Mouse (Mus musculus): ENCODE results near the gene Arpc3.
"Not testable (repeated sequence)": the region's sequence is repeated elsewhere in the genome, so short reads cannot be mapped to it uniquely, and the experiment has no call there.

Arpc3 gene

DNA sequence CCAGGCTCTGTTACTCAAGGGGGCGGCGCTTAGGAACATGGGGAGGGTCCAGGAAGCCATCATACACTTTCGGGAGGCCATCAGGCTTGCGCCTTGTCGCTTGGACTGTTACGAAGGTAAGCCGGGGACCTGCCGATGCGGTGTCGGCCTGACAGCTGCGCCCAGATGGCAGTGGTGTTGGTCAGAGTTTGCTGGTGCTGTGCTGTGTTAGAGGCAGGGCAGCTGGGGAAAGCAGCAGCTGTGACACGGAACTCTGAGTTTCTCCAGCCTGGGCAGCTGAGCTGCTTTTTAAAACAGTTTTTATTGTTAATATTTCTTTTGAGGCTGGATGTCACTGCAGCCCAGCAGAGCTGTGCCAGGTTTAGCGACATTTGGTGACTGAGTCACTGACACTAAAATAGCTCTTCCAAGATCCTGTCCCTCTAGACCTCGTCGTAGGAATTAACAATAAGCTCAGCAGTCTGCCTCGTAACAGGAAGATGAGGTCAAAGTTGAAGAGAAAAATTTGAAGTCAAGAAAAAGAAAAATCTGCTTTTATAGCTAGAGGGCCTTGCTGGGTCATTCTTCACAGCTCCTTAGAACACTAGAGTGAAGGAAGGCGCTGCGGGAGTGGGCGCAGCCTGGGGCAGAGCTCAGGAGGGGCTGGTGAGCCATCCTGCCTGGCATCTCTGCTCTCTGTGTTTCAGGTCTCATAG is 47.9 kb downstream of the Arpc3 start:
- DNase-seq (ENCODE audit: low spot score), result no peak

- DNase-seq (ENCODE audit: low spot score), result no peak
Measured at GRCm38 (mm10) chr5:122440095-122440630, 48.5 kb downstream of the Arpc3 start.

GRCm38 (mm10) chr5:122444492-122444891 is 52.8 kb downstream of the Arpc3 start:
- no peak for DNase-seq (ENCODE audit: low spot score)

GRCm38 (mm10) chr5:122445051-122445610 is 53.5 kb downstream of the Arpc3 start:
- no peak for DNase-seq (ENCODE audit: low spot score)

GRCm38 (mm10) chr5:122447857-122448256 is 56.2 kb downstream of the Arpc3 start:
- DNase-seq (ENCODE audit: low spot score), result no peak

- no peak for DNase-seq (ENCODE audit: low spot score)
Measured at GRCm38 (mm10) chr5:122448869-122449268, 57.2 kb downstream of the Arpc3 start.

DNA sequence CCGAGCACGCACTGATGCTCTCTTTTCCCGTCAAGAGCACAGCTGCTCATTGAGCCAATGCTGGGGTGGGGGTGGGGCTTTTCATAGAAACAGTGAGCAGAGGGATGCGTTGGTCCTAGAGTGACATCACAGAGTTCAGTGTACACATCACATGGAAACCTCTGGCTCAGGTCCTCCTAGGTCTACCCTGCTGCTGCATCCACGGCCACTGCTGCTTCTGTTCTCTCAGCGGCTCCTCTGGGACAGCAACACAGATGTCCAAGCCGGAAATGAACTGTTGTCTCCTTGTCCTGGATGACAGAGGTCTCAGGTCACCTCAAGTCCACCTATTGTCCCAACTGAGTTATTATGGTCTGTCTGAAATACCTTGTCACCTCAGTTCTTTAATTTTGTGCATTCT is 58.3 kb downstream of the Arpc3 start:
- peak; percentile 36 for DNase-seq (ENCODE audit: low spot score)

DNA sequence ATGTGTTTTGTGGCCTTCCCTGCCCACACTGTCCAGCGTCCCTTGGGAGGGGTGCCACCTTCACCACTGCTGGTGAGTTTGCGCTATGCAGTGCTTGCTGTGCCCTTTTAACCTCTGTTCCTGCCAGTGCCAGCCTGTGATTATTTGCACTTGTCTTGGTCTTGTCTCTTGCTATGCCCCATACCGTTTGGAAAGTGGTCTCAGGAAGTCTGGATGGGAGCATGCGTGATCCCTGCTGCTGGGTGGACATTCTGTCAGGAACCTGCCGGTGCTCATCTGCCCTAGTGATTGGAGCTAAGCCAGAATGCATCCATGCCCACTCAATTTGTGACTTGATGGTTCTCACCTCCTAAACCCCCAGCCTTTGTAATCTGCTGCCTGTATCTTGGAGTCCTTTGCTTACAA is 59.2 kb downstream of the Arpc3 start:
- no peak for DNase-seq (ENCODE audit: low spot score)

GRCm38 (mm10) chr5:122451324-122451723 is 59.6 kb downstream of the Arpc3 start:
- DNase-seq (ENCODE audit: low spot score), result no peak

GRCm38 (mm10) chr5:122452194-122452593 is 60.5 kb downstream of the Arpc3 start:
- DNase-seq (ENCODE audit: low spot score), result no peak

DNA sequence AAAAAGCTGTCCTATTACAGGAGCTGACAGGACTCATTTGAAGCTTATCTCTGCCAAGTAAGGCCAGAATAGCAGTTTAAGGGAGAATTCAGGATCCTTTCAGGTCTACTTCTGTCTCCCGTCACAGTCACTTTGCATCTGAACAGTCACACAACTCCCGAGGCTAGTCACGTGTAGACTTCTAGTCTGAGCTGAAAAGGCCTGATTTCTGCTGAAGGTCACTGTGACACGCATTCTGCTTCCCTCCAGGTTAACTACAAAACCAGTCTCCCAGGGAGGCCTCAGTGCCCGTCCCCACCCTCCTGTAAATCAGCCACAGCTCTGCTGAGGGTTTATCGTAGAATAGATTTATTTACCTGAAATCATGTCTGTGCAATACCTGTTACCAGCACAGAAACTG is 61.5 kb downstream of the Arpc3 start:
- DNase-seq (ENCODE audit: low spot score), result no peak

DNA sequence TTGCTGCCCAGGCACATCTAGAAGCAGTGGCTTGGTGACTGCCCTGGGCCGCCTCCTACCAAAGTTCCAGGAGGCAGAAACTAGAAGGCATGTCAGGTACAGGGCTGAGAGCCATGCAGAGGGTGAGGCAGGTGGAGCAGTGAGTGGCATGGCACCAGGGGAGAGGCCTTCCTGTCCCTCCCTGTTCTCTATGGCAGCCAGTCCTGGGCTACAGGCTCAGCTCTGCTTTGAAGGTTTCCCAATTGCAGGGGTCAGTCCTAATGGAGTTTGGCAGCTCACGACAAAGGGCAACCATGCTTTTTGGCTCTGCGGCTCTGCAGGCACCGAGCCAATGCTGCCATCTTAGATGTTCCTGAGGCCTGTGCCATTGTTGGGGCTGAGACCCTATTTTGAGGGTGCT is 62.8 kb downstream of the Arpc3 start:
- DNase-seq (ENCODE audit: low spot score), result no peak

GRCm38 (mm10) chr5:122454883-122455282 is 63.2 kb downstream of the Arpc3 start:
- DNase-seq (ENCODE audit: low spot score), result no peak

- DNase-seq (ENCODE audit: low spot score), result no peak
Measured at GRCm38 (mm10) chr5:122455584-122455983, 63.9 kb downstream of the Arpc3 start.

DNA sequence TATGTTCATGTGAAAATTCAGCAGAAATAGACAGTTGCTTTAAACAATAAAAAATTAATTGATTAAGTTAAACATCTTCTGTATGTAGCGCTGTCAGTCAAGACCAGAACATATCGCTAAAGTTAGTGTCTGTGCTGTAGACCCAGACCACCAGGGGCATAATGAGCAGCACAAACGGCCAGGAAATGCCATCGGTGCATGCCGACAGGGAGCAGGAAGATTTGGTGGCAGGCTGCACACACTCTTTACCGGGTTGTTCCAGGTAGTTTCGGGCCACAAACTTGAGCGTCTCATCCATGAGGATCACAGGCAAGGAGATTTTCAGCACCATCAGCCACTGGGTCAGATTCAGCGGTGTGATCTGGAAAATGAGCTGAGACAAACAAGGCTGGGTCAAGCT is 65.4 kb downstream of the Arpc3 start:
- DNase-seq (ENCODE audit: low spot score), result not testable (repeated sequence)

DNA sequence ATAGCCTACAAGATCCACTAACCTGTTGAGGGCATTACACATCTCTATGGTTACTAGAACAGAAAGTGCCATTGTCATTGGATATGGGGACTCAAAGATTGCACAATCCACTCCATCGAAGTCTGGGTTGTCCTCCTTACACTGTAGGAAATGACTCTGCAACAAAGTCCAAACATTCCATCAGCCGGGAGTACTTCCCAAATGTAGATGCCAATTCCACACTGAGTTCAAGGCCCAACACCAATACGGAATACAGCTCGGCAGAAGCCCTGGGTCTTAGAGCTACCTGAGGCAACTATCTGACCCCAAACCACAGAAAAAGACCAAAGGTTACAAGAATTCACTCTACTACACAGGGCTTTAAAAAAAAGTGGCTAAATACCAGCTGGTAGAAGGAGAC is 66.4 kb downstream of the Arpc3 start:
- no peak for DNase-seq (ENCODE audit: low spot score)

DNA sequence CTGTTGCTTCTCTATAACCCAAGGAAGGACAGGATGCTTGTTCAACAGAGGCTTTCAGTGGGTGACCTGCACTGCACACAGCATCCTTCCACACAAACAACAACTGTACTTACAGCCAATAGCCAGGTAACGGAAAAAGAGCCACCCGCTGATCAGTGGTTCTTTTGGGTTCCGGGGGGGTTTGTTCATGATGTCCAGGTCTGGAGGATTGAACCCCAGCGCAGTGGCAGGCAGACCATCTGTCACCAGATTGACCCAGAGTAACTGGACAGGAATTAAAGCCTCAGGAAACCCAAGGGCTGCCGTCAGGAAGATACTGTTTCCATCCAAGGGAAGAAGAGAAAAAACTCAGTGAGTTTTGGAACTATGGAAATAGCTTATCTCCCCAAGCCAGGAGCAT is 67.7 kb downstream of the Arpc3 start:
- DNase-seq (ENCODE audit: low spot score), result no peak

DNA sequence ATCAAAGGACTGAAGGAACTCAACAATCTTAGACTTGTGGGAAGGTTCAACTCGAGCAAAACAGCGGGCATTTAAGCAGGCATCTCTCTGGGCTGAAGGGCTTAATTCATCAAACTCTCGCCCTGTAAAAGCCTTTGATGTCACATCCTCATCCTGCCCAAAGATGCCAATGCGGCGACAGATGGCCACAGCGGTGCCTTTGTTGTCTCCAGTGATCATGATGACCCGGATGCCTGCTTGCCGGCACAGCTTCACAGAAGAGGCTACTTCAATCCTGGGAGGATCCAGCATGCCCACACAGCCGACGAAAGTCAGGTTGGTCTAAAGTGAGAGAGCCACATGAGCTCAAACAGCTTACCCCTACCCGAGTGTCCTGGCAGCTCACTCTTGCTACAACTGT is 69.0 kb downstream of the Arpc3 start:
- no peak for DNase-seq (ENCODE audit: low spot score)

GRCm38 (mm10) chr5:122461431-122461830 is 69.8 kb downstream of the Arpc3 start:
- no peak for DNase-seq (ENCODE audit: low spot score)

Measured in retina, embryonic 14.5 days (tissue).